Mouse (Mus musculus) gastrocnemius, postnatal 14 days (tissue): ENCODE results near the gene Syce3. TPM values are rescaled to one million over a fixed set of nuclear protein-coding genes. Genes with fewer than 3 reads are reported as not detected.
"Not testable (repeated sequence)": the region's sequence is repeated elsewhere in the genome, so short reads cannot be mapped to it uniquely, and the experiment has no call there.

Experiments
- DNase-seq: peaks from one replicate; pipeline ENCODE4 v3.0.0; 2021; ENCODE audit warnings: mixed read lengths
- intact Hi-C: fragments of 180-260 bp; cut with DNase I; formaldehyde crosslinking; loops from one replicate; pipeline ENCODE4 v1.15.1; 2025; ENCODE audit warnings: low total_unique reads
- long read RNA-seq, 2 experiments: library from polyadenylated mRNA; stranded (forward); transcript quantifications; one replicate each; pipeline ENCODE4 v2.0.0; 2021
- total RNA-seq, 2 experiments: library from RNA; stranded (reverse); gene quantifications; 2 replicates each; pipeline ENCODE4 v1.2.3; 2021

Gene Syce3
- not detected for total RNA-seq
- long read RNA-seq, experiment 1: 0 reads
- long read RNA-seq, experiment 2, partial matches to known transcripts: 0 of 1 reads
- long read RNA-seq, experiment 2, other reads (novel, unspliced or antisense): 1 of 1 reads

GRCm38 (mm10) chr15:89410118-89410517 is at the start of gene Syce3:
Syce3 (minus strand) TSS chr15:89410503.
- intact Hi-C loops: no loop called here
- no peak for DNase-seq

DNA sequence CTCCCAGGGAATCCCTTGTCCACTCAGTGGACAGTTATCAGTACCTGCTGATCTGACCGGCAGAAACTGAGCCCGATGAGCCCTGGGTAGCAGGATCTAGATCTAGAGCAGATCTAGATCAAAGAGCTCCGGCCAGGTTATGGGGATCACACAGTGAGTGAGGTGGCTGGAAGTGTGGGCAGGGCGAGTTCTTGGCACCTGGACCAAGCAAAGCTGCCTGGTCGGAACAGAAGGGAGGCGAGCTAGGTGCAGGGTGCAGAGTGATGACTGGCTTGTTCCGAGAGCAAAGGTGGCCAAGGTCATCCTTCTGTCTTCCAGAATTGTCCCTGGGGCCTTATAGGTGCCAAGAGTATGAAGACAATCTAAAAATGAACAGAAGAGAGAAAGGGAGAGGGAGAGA is 49.5 kb upstream of the Syce3 start:
- no peak for DNase-seq
- intact Hi-C loops: no loop called here

GRCm38 (mm10) chr15:89458942-89459341 is 48.6 kb upstream of the Syce3 start:
- DNase-seq: no peak

GRCm38 (mm10) chr15:89455642-89456041 is 45.3 kb upstream of the Syce3 start:
- intact Hi-C loops: no loop called here
- no peak for DNase-seq

More at GRCm38 (mm10) chr15:89458942-89459341, 48.6 kb upstream of the Syce3 start:
- intact Hi-C loops: no loop called here

DNA sequence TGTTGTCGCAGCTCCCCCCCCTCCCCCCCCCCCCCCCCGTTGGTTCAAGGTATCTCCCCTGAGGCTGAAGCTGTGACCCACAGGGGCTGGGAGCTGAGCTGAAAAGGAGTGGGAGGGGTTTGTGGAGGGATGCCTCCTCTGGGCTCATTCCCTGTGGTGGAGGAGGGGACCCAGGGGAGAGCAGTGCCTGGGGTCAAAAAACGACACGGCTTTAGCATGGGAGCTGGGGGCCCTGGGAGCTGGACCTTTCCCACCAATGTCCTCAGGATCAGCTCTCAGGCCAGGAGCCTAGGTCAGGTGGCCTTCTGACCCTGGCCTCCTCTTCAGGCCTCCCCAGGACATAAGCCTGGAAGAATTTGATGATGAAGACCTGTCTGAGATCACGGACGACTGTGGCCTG is 44.6 kb upstream of the Syce3 start:
- intact Hi-C loops: no loop called here
- DNase-seq: no peak

DNA sequence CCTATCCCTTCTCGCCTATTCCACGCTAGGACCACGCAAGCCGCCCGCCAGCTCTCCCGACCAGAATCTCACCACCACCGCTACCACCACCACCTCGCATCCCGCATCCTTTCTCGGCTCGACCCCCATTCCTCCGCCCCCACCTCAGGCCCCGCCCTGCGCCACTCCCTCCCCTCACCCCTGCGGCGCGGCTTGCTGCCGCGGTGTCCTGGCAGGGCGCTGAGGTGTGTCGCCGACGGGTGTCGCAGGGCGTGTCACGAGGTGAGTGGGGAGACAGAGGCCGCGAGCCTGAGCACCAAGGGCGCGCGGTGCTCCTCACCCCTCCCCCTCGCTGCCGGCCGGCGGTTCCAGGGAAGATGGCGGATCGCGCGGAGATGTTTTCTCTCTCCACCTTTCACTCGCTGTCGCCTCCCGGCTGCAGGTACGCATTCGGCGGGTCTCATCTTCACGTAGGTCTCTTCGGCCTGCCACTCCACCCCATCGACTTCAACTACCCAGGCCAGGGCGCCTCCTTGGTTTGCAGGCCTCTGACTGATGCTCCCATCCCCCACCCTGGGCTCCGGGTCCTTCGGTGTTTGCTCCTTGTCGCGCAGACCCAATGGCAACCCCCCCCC is 43.7 kb upstream of the Syce3 start, which contains the start of gene Mapk8ip2:
Gene Mapk8ip2 (plus strand): TSS at position 49 of the 614 bp plus-strand sequence.
- DNase-seq: no peak
- intact Hi-C loops: no loop called here

- DNase-seq: peak; percentile 68
- intact Hi-C loops: no loop called here
Measured at GRCm38 (mm10) chr15:89452906-89453864, 42.9 kb upstream of the Syce3 start.

DNA sequence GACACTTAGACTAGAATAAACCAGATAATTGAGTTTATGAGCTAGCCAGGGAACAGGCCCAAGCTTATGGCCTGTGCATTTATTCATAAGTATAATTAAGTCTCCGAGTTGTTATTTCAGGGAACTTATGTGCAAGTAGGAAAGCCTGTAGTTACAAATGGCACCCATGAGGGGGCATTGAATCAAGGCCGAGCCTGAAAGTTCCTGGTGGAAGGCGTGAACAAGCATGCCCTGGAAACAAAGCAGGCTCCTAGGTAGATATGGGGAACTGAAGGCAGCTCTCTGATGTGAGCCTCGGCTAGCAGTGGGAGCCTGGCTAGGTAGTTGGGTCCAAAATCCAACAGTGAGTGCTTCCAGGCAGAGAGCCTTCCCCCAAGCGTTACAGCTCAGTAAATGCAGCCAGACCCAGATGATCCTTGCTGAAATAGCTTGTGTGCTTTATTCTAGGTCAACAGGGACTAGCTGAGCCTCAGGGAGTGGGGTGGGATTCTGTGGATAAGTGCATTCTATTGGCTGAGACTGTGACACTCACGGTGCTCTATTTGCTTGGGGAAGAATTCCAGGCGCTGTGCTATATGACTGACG is 32.3 kb upstream of the Syce3 start:
- no peak for DNase-seq
- intact Hi-C loops: no loop called here

- DNase-seq: no peak
- intact Hi-C loops: no loop called here
Measured at GRCm38 (mm10) chr15:89435878-89436277, 25.6 kb upstream of the Syce3 start.

DNA sequence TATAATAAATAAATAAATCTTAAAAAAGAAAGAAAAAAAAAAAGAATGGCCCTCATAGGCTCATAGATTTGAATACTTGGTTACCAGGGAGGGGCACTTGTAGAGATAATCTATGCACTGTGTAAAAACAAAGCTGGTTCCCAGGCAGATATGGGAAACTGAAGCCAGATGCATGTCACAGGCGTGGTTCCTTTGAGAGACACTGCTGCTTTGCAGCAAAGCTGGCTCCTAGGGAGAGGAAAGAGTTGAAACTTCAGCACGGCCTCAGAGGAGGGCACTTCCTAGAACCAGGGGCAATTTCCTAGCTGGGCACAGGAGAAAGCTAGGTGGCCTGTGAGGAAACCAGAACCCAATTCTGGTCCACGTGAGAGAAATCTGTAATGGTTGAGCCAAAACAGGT is 23.8 kb upstream of the Syce3 start:
- DNase-seq: no peak
- intact Hi-C loops: no loop called here

DNA sequence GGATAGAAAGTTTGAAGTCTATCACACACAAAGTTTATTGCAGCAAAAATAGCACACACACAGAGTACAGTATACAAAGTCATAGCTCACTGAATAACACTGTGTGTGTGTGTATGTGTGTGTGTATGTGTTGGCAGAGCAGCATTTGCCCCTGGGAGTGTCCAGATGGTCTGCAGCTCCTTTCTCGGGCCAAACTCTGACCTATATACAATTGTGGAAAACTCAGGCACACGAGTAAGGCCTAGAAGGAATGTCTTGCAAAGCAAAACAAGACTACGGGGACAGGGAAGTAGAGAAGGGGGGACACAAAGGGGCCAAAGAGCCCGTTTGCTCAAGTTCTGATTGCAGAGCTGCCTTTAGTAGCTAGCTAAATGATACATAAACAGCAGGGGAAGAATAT is 22.6 kb upstream of the Syce3 start:
- DNase-seq: no peak
- intact Hi-C loops: no loop called here

GRCm38 (mm10) chr15:89431806-89432205 is 21.5 kb upstream of the Syce3 start:
- DNase-seq: no peak
- intact Hi-C loops: no loop called here

DNA sequence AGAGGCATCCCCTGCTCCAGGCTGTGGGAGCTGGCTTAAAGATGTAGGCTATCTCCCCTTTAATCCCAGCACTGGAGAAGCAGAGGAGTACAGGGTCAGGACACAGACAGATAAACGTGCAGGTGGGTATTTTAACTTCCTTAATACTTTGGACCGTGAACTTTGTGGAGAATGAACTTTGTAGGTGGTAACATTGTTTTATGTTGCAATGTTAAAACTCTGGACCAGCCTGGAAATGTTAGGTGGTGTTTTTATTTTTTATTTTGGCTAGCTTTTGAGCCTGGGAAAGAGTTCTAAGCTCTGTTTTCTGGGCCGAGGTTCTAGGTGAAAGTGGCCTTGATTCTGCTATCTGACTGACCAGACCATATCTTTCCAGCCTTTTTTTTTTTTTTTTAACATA is 21.0 kb upstream of the Syce3 start:
- DNase-seq: no peak
- intact Hi-C loops: no loop called here

DNA sequence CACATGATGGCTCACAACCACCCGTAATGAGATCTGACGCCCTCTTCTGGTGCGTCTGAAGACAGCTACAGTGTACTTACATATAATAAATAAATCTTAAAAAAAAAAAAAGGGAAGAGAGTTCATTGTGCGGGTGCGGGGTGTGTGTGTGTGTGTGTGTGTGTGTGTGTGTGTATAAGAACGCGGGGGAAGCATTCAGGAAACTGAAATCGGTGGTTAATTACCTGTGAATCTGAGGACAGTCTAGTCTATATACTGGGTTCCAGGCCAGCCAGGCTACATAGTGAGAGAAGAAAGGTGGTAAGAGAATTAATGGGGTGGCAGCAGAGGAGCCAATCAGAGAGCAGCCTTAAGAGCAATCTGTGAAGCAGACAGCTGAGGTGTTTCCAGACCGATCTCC is 20.5 kb upstream of the Syce3 start:
- intact Hi-C loops, DNase-seq: not testable (repeated sequence)

DNA sequence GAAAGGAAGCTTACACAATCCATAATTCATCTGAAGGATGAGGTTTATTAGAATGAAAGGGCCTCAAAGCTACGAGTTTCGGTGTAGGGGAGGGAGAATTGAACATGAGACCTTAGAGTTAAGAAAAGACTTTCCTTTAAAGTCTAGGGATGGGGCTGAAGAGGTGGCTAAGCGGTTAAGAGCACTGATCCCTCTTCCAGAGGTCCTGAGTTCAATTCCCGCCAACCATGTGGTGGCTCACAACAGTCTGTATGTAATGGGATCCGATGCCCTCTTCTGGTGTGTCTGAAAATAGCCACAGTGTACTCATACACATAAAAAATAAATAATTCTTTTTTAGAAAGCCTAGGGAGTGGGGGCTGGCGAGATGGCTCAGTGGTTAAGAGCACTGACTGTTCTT is 20.0 kb upstream of the Syce3 start:
- no peak for DNase-seq
- intact Hi-C loops: no loop called here

- intact Hi-C loops: no loop called here
- DNase-seq: peak; percentile 95
Measured at GRCm38 (mm10) chr15:89429352-89430221, 19.3 kb upstream of the Syce3 start, which contains the start of the genes C730034F03Rik, Gm44502 and Chkb. C730034F03Rik (plus strand) TSS chr15:89429589. Gm44502 (minus strand) TSS chr15:89429696. Chkb (minus strand) TSS chr15:89429908.

- no peak for DNase-seq
- intact Hi-C loops: no loop called here
Measured at GRCm38 (mm10) chr15:89428821-89429351, 18.6 kb upstream of the Syce3 start.

GRCm38 (mm10) chr15:89428136-89428790 is 18.0 kb upstream of the Syce3 start:
- intact Hi-C loops: no loop called here
- DNase-seq: no peak
